Mouse (Mus musculus) hindbrain, embryonic 10.5 days (tissue): Measurements from ENCODE around the gene Zranb2. TPM values are rescaled to one million over a fixed set of nuclear protein-coding genes. Genes with fewer than 3 reads are reported as not detected.

Source experiments
- DNase-seq: peaks from one replicate; pipeline ENCODE4 v3.0.0-alpha.2; 2017; ENCODE audit warnings: low spot score
- H3K27ac ChIP-seq: fragments of 300-500 bp; sonication (generic); 2 replicates; pipeline ENCODE4 v1.5.1; 2016; ENCODE audit warnings: mild to moderate bottlenecking, moderate library complexity
- H3K27me3 ChIP-seq: fragments of 300-500 bp; sonication (generic); 2 replicates; pipeline ENCODE4 v1.6.1; 2016; ENCODE audit warnings: mild to moderate bottlenecking; ENCODE audit not compliant: poor library complexity, insufficient read depth, severe bottlenecking
- H3K36me3 ChIP-seq: fragments of 300-500 bp; sonication (generic); 2 replicates; pipeline ENCODE4 v1.6.1; 2016; ENCODE audit warnings: mild to moderate bottlenecking, moderate library complexity
- H3K4me1 ChIP-seq: fragments of 300-500 bp; sonication (generic); replicated peaks from 2 replicates; pipeline ENCODE4 v1.6.1; 2016; ENCODE audit warnings: mild to moderate bottlenecking
- H3K4me3 ChIP-seq: fragments of 300-500 bp; sonication (generic); 2 replicates; pipeline ENCODE4 v1.5.1; 2016; ENCODE audit warnings: mild to moderate bottlenecking, moderate library complexity
- H3K9me3 ChIP-seq: fragments of 300-500 bp; sonication (generic); 2 replicates; pipeline ENCODE4 v1.6.1; 2016; ENCODE audit warnings: mild to moderate bottlenecking, moderate library complexity
- WGBS: fragments of 180-500 bp; shearing (Covaris S2); methylation state at CpG from one replicate; pipeline ENCODE4 v1.1.7; 2016; 5-methylcytosine and 5-hydroxymethylcytosine counted together
- microRNA counts: library from miRNA; unstranded; fragments of <30 nt; microRNA quantifications from one replicate; lab custom pipeline; 2017
- polyA plus RNA-seq: library from polyadenylated mRNA; unstranded; fragments of >200 nt; fragmentation: Nextera tagmentation; extraction: Ambion mirVana; gene quantifications from 2 replicates; pipeline ENCODE4 v1.2.1, GENCODE M21; 2016

The Zranb2 gene
- polyA plus RNA-seq, 1 experiment from 2014 or later = 90.4 TPM

DNA sequence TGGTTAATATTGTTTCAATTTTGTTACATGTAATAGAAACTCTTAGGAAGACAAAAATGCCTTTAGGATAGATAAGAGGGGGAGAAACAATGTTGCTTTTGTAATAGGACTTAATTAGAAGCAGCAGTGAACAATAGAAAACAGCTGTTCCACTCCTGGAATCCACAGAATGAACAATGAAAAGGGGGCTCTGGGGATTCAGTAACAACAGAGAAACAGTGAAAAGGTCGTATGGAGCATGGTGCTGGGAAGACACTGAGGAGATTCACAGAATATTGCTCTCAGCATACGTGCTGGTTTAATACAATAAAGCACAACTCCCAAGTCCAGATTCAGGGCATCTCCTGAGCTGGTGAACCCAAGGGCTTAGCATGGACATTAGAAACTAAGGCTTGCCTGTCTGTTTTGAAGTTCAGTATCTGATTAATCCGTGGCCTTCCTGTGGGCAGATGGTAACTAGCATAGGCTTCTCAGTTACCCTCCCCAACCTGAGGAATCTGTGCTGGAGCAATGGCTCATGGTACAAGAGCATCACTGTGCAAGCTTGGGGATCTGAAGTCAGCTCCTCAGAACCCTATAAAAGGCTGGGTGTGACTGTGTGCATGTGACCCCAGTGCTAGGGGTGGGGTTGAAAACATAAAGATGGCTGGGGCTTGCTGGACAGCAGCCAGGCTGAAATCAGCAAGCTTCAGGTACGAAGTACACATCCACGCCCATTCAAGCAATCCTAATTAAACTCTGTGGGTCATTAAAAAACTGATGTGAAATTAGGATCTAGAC is 48.9 kb downstream of the Zranb2 start:
- WGBS = 47% methylated on average over 5 of the region's 5 CpGs
- no peak overlapping the region for H3K27ac ChIP-seq

DNA sequence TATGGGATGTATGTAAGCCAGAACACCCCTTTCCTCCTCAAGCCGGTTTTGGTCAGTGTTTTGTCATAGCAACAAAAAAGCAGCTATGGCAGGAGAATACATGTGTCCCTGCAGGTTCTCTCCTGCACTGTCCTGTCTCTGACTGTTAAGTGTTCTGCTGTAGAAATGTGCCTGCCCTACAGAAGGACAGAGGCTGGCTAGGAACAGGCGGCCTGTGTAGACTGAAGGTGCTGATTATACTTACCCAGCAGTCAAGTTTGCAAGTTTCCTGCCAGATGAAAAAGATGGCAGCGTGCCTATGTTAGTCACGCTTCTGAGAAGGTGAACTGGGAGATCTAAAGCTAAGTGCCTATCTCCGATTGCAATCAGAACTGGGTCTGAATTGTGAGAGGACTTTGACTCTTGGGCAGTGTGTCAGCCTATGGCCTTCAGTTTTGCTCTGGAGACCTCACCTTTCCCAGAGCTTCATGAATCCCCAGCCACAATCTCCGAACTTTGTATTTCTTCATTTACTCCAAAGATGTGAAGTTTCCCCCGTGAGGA is 63.9 kb downstream of the Zranb2 start:
- Histone ChIP-seq H3K9me3 (no peaks in the 10 kb centered on the region), H3K27ac (no peak overlapping the region), H3K4me3 (no peak overlapping the region), H3K36me3 (no peaks in the 10 kb centered on the region), H3K27me3 (no peaks in the 10 kb centered on the region), H3K4me1 (0 out of 2 replicates have a peak, but pooled peaks cover 4% of the 10 kb centered on the region)
- whole genome bisulfite sequencing = 87% methylated on average over 7 of the region's 7 CpGs
- no peak for DNase-seq

More for the DNA sequence above, 48.9 kb downstream of the Zranb2 start:
- no peaks in the 10 kb centered on the region for H3K9me3 ChIP-seq
- H3K36me3 ChIP-seq = no peaks in the 10 kb centered on the region
- no peak overlapping the region for H3K4me3 ChIP-seq
- peaks cover 9% of the 10 kb centered on the region for H3K4me1 ChIP-seq
- DNase-seq = peak; percentile 11
- peaks cover 13% of the 10 kb centered on the region; the same call in 1 of the 2 replicates for H3K27me3 ChIP-seq

MicroRNAs within 50 kb of the gene (microRNA counts, 519-probe panel; counts per million panel counts)
- microRNA mmu-miR-186 (lab: Ali Mortazavi, UCI) = 1,255 counts per million, percentile 77 among the panel's probes with 10 or more counts

Other genes with a start within 250 kb of the Zranb2 start
- 0.81 and 3.5 TPM in 2 replicates for gene Ptger3, start 32.7 kb downstream of the Zranb2 start, polyA plus RNA-seq